Mouse (Mus musculus): ENCODE results near the gene Tbc1d1. TPM values are rescaled to one million over a fixed set of nuclear protein-coding genes. Genes with fewer than 3 reads are reported as not detected.
A peak's percentile ranks its signal among the peaks of the same experiment; 100 is the strongest.

Gene Tbc1d1
- total and polyA plus RNA-seq, 2 experiments, result 2.2 to 8.1 TPM

- H3K27me3 ChIP-seq (ENCODE audit: control insufficient read depth, insufficient read depth, low read length), result no peaks in the 10 kb centered on the region
- peaks cover 15% of the 10 kb centered on the region for H3K4me1 ChIP-seq (ENCODE audit: control insufficient read depth, insufficient read depth, low read length)
- peak overlapping the region; percentile 72 for H3K27ac ChIP-seq (replicated peaks; ENCODE audit: insufficient read depth, low read depth, low read length)
- H3K4me3 ChIP-seq (ENCODE audit: insufficient read depth, low read depth, low read length), result no peak overlapping the region
- peak; percentile 36 for DNase-seq (ENCODE audit: extremely low read depth, low read depth, low spot score)
- H3K36me3 ChIP-seq (ENCODE audit: control insufficient read depth, insufficient read depth, low read length), result no peaks in the 10 kb centered on the region
- H3K79me2 ChIP-seq (ENCODE audit: control insufficient read depth, insufficient read depth, low read length), result no peaks in the 10 kb centered on the region
- WGBS, result 66% methylated on average over 11 of the region's 11 CpGs
- no peak overlapping the region for H3K9ac ChIP-seq (ENCODE audit: low read depth, low read length)
- TF ChIP-seq CTCF (IDR thresholded peaks at IDR 0.05; ENCODE audit: low read depth, low read length), result no peak
- TF ChIP-seq POLR2A (IDR thresholded peaks at IDR 0.05; ENCODE audit: extremely low read depth, insufficient read depth, low read length), result no peak
These were observed 224.7 kb downstream of the Tbc1d1 start for GRCm38 (mm10) chr5:64380698-64381375.

- no peak for DNase-seq (ENCODE audit: extremely low read depth, low read depth, low spot score)
- 58% methylated on average over 8 of the region's 8 CpGs for WGBS
- no peaks in the 10 kb centered on the region for H3K27me3 ChIP-seq (ENCODE audit: control insufficient read depth, insufficient read depth, low read length)
- peak overlapping the region; percentile 18; the same call in 1 of the 2 replicates for H3K27ac ChIP-seq (replicated peaks; ENCODE audit: insufficient read depth, low read depth, low read length)
- H3K4me3 ChIP-seq (ENCODE audit: insufficient read depth, low read depth, low read length), result no peak overlapping the region
- H3K79me2 ChIP-seq (ENCODE audit: control insufficient read depth, insufficient read depth, low read length), result no peaks in the 10 kb centered on the region
- H3K36me3 ChIP-seq (ENCODE audit: control insufficient read depth, insufficient read depth, low read length), result no peaks in the 10 kb centered on the region
- peaks cover 15% of the 10 kb centered on the region for H3K4me1 ChIP-seq (ENCODE audit: control insufficient read depth, insufficient read depth, low read length)
- TF ChIP-seq CTCF (IDR thresholded peaks at IDR 0.05; ENCODE audit: low read depth, low read length) (no peak), POLR2A (IDR thresholded peaks at IDR 0.05; ENCODE audit: extremely low read depth, insufficient read depth, low read length) (no peak)
- H3K9ac ChIP-seq (ENCODE audit: low read depth, low read length), result no peak overlapping the region
These were observed 225.4 kb downstream of the Tbc1d1 start for GRCm38 (mm10) chr5:64381538-64381937.

GRCm38 (mm10) chr5:64382451-64383057, 226.4 kb downstream of the Tbc1d1 start:
- Histone ChIP-seq H3K79me2 (ENCODE audit: control insufficient read depth, insufficient read depth, low read length) (no peaks in the 10 kb centered on the region), H3K4me3 (ENCODE audit: insufficient read depth, low read depth, low read length) (no peak overlapping the region), H3K27me3 (ENCODE audit: control insufficient read depth, insufficient read depth, low read length) (no peaks in the 10 kb centered on the region), H3K27ac (replicated peaks; ENCODE audit: insufficient read depth, low read depth, low read length) (no peak overlapping the region), H3K9ac (ENCODE audit: low read depth, low read length) (0 out of 2 replicates have a peak overlapping the region, but pooled peaks have one; percentile 39), H3K4me1 (ENCODE audit: control insufficient read depth, insufficient read depth, low read length) (peaks cover 15% of the 10 kb centered on the region), H3K36me3 (ENCODE audit: control insufficient read depth, insufficient read depth, low read length) (no peaks in the 10 kb centered on the region)
- no peak for TF ChIP-seq POLR2A (IDR thresholded peaks at IDR 0.05; ENCODE audit: extremely low read depth, insufficient read depth, low read length)
- peak; percentile 91 for TF ChIP-seq CTCF (IDR thresholded peaks at IDR 0.05; ENCODE audit: low read depth, low read length)
- 9% methylated on average over 8 of the region's 8 CpGs for WGBS
- DNase-seq (ENCODE audit: extremely low read depth, low read depth, low spot score), result peak; percentile 61

- WGBS, result 94% methylated on average over 4 of the region's 4 CpGs
These were observed 227.1 kb downstream of the Tbc1d1 start for GRCm38 (mm10) chr5:64383215-64383614.

GRCm38 (mm10) chr5:64384546-64384945, 228.4 kb downstream of the Tbc1d1 start:
- DNase-seq (ENCODE audit: extremely low read depth, low read depth, low spot score), result no peak
- Histone ChIP-seq H3K36me3 (ENCODE audit: control insufficient read depth, insufficient read depth, low read length) (no peaks in the 10 kb centered on the region), H3K27me3 (ENCODE audit: control insufficient read depth, insufficient read depth, low read length) (no peaks in the 10 kb centered on the region), H3K4me1 (ENCODE audit: control insufficient read depth, insufficient read depth, low read length) (peaks cover 10% of the 10 kb centered on the region), H3K4me3 (ENCODE audit: insufficient read depth, low read depth, low read length) (no peak overlapping the region), H3K27ac (replicated peaks; ENCODE audit: insufficient read depth, low read depth, low read length) (no peak overlapping the region), H3K9ac (ENCODE audit: low read depth, low read length) (no peak overlapping the region), H3K79me2 (ENCODE audit: control insufficient read depth, insufficient read depth, low read length) (no peaks in the 10 kb centered on the region)
- WGBS, result 87% methylated on average over 6 of the region's 6 CpGs
- TF ChIP-seq CTCF (IDR thresholded peaks at IDR 0.05; ENCODE audit: low read depth, low read length) (no peak), POLR2A (IDR thresholded peaks at IDR 0.05; ENCODE audit: extremely low read depth, insufficient read depth, low read length) (no peak)

More at GRCm38 (mm10) chr5:64383215-64383614, 227.1 kb downstream of the Tbc1d1 start:
- H3K9ac ChIP-seq (ENCODE audit: low read depth, low read length), result no peak overlapping the region
- no peaks in the 10 kb centered on the region for H3K36me3 ChIP-seq (ENCODE audit: control insufficient read depth, insufficient read depth, low read length)
- no peak overlapping the region for H3K27ac ChIP-seq (replicated peaks; ENCODE audit: insufficient read depth, low read depth, low read length)
- H3K27me3 ChIP-seq (ENCODE audit: control insufficient read depth, insufficient read depth, low read length), result no peaks in the 10 kb centered on the region
- H3K79me2 ChIP-seq (ENCODE audit: control insufficient read depth, insufficient read depth, low read length), result no peaks in the 10 kb centered on the region
- no peak for DNase-seq (ENCODE audit: extremely low read depth, low read depth, low spot score)
- TF ChIP-seq POLR2A (IDR thresholded peaks at IDR 0.05; ENCODE audit: extremely low read depth, insufficient read depth, low read length) (no peak), CTCF (IDR thresholded peaks at IDR 0.05; ENCODE audit: low read depth, low read length) (no peak)
- peaks cover 15% of the 10 kb centered on the region for H3K4me1 ChIP-seq (ENCODE audit: control insufficient read depth, insufficient read depth, low read length)
- no peak overlapping the region for H3K4me3 ChIP-seq (ENCODE audit: insufficient read depth, low read depth, low read length)

GRCm38 (mm10) chr5:64386996-64387395, 230.9 kb downstream of the Tbc1d1 start:
- Histone ChIP-seq H3K27ac (replicated peaks; ENCODE audit: insufficient read depth, low read depth, low read length) (no peak overlapping the region), H3K4me3 (ENCODE audit: insufficient read depth, low read depth, low read length) (no peak overlapping the region), H3K79me2 (ENCODE audit: control insufficient read depth, insufficient read depth, low read length) (no peaks in the 10 kb centered on the region), H3K36me3 (ENCODE audit: control insufficient read depth, insufficient read depth, low read length) (no peaks in the 10 kb centered on the region), H3K27me3 (ENCODE audit: control insufficient read depth, insufficient read depth, low read length) (no peaks in the 10 kb centered on the region), H3K4me1 (ENCODE audit: control insufficient read depth, insufficient read depth, low read length) (peaks cover 3% of the 10 kb centered on the region; the same call in 1 of the 2 replicates), H3K9ac (ENCODE audit: low read depth, low read length) (no peak overlapping the region)
- DNase-seq (ENCODE audit: extremely low read depth, low read depth, low spot score), result no peak
- 79% methylated on average over 3 of the region's 3 CpGs for WGBS
- TF ChIP-seq CTCF (IDR thresholded peaks at IDR 0.05; ENCODE audit: low read depth, low read length) (no peak), POLR2A (IDR thresholded peaks at IDR 0.05; ENCODE audit: extremely low read depth, insufficient read depth, low read length) (no peak)

All from liver, adult 2 months (tissue).